Mouse (Mus musculus): ENCODE data around the gene Mtcl1. TPM values are rescaled to one million over a fixed set of nuclear protein-coding genes. Genes with fewer than 3 reads are reported as not detected.

Mtcl1 gene
- total and polyA plus RNA-seq, 3 experiments, result not detected

- H3K4me1 ChIP-seq (ENCODE audit: control insufficient read depth in 1 of 2, insufficient read depth in 2 of 2), result no peaks in the 10 kb centered on the region
- dilution Hi-C loops (cut with MboI; ENCODE audit: extremely low pct_ligation_motif_present, extremely low pct_unique_long_range_greater_than_20kb, low sequenced_read_pairs) (no loop called here), in situ Hi-C loops (cut with MboI; ENCODE audit: low pct_ligation_motif_present, low pct_unique_long_range_greater_than_20kb, low sequenced_read_pairs) (no loop called here)
- H3K27ac ChIP-seq (ENCODE audit: insufficient read depth, low read depth), result no peak overlapping the region
- peaks cover 62% of the 10 kb centered on the region for H3K9me3 ChIP-seq (replicated peaks; ENCODE audit: low read length)
- TF ChIP-seq ZNF384 (IDR thresholded peaks at IDR 0.05; ENCODE audit: low read depth, low read length), result no peak
- TF ChIP-seq POLR2AphosphoS2 (IDR thresholded peaks at IDR 0.05; ENCODE audit: low read depth, low read length), result no peak
- TF ChIP-seq CHD1 (IDR thresholded peaks at IDR 0.05; ENCODE audit: low read depth, low read length), result no peak
- no peak for TF ChIP-seq ZKSCAN1 (IDR thresholded peaks at IDR 0.05; ENCODE audit: borderline replicate concordance, low read depth, low read length)
- TF ChIP-seq POLR2A (IDR thresholded peaks at IDR 0.05; ENCODE audit: low read depth, low read length), result no peak
- TF ChIP-seq JUN (IDR thresholded peaks at IDR 0.05; ENCODE audit: insufficient read depth, low read depth, low read length), result no peak
- TF ChIP-seq IRF4 (IDR thresholded peaks at IDR 0.05; ENCODE audit: low read depth, low read length), result no peak
- no peak for TF ChIP-seq MEF2A (IDR thresholded peaks at IDR 0.05; ENCODE audit: borderline replicate concordance, low read depth, low read length)
- no peak for TF ChIP-seq KAT2A (IDR thresholded peaks at IDR 0.05; ENCODE audit: insufficient replicate concordance, low read length)
- TF ChIP-seq TCF12 (IDR thresholded peaks at IDR 0.05; ENCODE audit: low read depth, low read length), result no peak
- TF ChIP-seq MYC (IDR thresholded peaks at IDR 0.05; ENCODE audit: low read depth, low read length), result no peak
- TF ChIP-seq MXI1 (IDR thresholded peaks at IDR 0.05; ENCODE audit: low read depth, low read length), result no peak
- no peak for TF ChIP-seq ZMIZ1 (IDR thresholded peaks at IDR 0.05; ENCODE audit: low read depth, low read length)
- no peak for TF ChIP-seq MAX (IDR thresholded peaks at IDR 0.05; ENCODE audit: low read length)
- no peak for TF ChIP-seq SIN3A (IDR thresholded peaks at IDR 0.05; ENCODE audit: low read length)
- no peak for TF ChIP-seq PAX5 (IDR thresholded peaks at IDR 0.05; ENCODE audit: low read length)
- TF ChIP-seq UBTF (IDR thresholded peaks at IDR 0.05; ENCODE audit: low read depth, low read length), result no peak
- no peak for TF ChIP-seq USF2 (conservative IDR thresholded peaks at IDR 0.05; ENCODE audit: low read depth, low read length)
- no peaks in the 10 kb centered on the region for H3K36me3 ChIP-seq (replicated peaks in 1 of 2; ENCODE audit: control insufficient read depth in 1 of 2, insufficient read depth in 1 of 2, low read length in 1 of 2)
- H3K9ac ChIP-seq (ENCODE audit: insufficient read depth, low read depth), result no peak overlapping the region
- no peak overlapping the region for H3K4me2 ChIP-seq (ENCODE audit: insufficient read depth, low read depth, poor library complexity, severe bottlenecking)
- H3K4me3 ChIP-seq (replicated peaks in 1 of 3; ENCODE audit: low read depth in 2 of 3, low read length in 2 of 3, poor library complexity in 1 of 3), result no peak overlapping the region
- H3K79me2 ChIP-seq (replicated peaks; ENCODE audit: control insufficient read depth, extremely low read depth, insufficient read depth, poor library complexity, severe bottlenecking), result no peaks in the 10 kb centered on the region
- DNase-seq (ENCODE audit: extremely low read depth), result no peak
- no peaks in the 10 kb centered on the region for H3K27me3 ChIP-seq (replicated peaks)
Observed at GRCm38 (mm10) chr17:66352847-66353643, 96.5 kb downstream of the Mtcl1 start.

DNA sequence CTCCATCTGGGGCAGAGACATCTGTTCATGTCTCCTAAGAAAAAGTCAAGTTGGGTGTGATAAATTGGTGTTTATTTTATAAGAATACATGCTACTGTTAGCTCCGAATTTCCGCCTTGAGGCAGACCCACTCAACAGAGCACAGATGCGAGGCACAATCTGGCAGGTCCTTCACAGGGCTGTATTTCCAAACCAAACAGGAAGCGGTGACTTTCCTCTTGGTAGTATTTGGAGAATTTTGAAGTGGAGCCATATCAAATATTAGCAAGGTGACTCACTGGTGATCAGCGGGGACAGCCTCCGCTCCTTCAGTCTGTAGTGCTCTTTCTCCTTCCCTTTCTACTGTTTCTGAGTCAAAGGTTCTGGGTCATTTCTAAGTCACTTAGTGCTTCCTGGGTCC lies 97.3 kb downstream of the Mtcl1 start:
- H3K9me3 ChIP-seq (replicated peaks; ENCODE audit: low read length), result peaks cover 58% of the 10 kb centered on the region
- H3K9ac ChIP-seq (ENCODE audit: insufficient read depth, low read depth), result no peak overlapping the region
- no peaks in the 10 kb centered on the region for H3K79me2 ChIP-seq (replicated peaks; ENCODE audit: control insufficient read depth, extremely low read depth, insufficient read depth, poor library complexity, severe bottlenecking)
- H3K4me2 ChIP-seq (ENCODE audit: insufficient read depth, low read depth, poor library complexity, severe bottlenecking), result no peak overlapping the region
- dilution Hi-C loops (cut with MboI; ENCODE audit: extremely low pct_ligation_motif_present, extremely low pct_unique_long_range_greater_than_20kb, low sequenced_read_pairs), result no loop called here
- H3K4me3 ChIP-seq (replicated peaks in 1 of 3; ENCODE audit: low read depth in 2 of 3, low read length in 2 of 3, poor library complexity in 1 of 3), result no peak overlapping the region
- DNase-seq (ENCODE audit: extremely low read depth), result no peak
- in situ Hi-C loops (cut with MboI; ENCODE audit: low pct_ligation_motif_present, low pct_unique_long_range_greater_than_20kb, low sequenced_read_pairs), result no loop called here
- no peaks in the 10 kb centered on the region for H3K36me3 ChIP-seq (replicated peaks in 1 of 2; ENCODE audit: control insufficient read depth in 1 of 2, insufficient read depth in 1 of 2, low read length in 1 of 2)
- TF ChIP-seq ZMIZ1 (IDR thresholded peaks at IDR 0.05; ENCODE audit: low read depth, low read length), result no peak
- no peak for TF ChIP-seq ZKSCAN1 (IDR thresholded peaks at IDR 0.05; ENCODE audit: borderline replicate concordance, low read depth, low read length)
- H3K27me3 ChIP-seq (replicated peaks), result no peaks in the 10 kb centered on the region
- H3K4me1 ChIP-seq (ENCODE audit: control insufficient read depth in 1 of 2, insufficient read depth in 2 of 2), result no peaks in the 10 kb centered on the region
- no peak overlapping the region for H3K27ac ChIP-seq (ENCODE audit: insufficient read depth, low read depth)

Data from CH12.LX (cell line).